Mouse (Mus musculus) small intestine, adult 2 months (tissue): ENCODE results near the gene Mgat3. TPM values are rescaled to one million over a fixed set of nuclear protein-coding genes. Genes with fewer than 3 reads are reported as not detected.

Experiments used
- H3K27ac ChIP-seq: fragments of 200-500 bp; 2 replicates; pipeline ENCODE4 v1.5.1; 2012; ENCODE audit warnings: low read depth, low read length, control low read depth, inconsistent platforms; ENCODE audit not compliant: insufficient read depth
- H3K27me3 ChIP-seq: fragments of 200-500 bp; 2 replicates; pipeline ENCODE4 v1.6.1; 2012; ENCODE audit warnings: mild to moderate bottlenecking, moderate library complexity, low read length, inconsistent platforms; ENCODE audit not compliant: control insufficient read depth, insufficient read depth
- H3K36me3 ChIP-seq: fragments of 200-500 bp; 2 replicates; pipeline ENCODE4 v1.6.1; 2012; ENCODE audit warnings: mild to moderate bottlenecking, low read length, control low read depth, inconsistent platforms; ENCODE audit not compliant: control insufficient read depth, insufficient read depth
- H3K4me1 ChIP-seq: fragments of 200-500 bp; 2 replicates; pipeline ENCODE4 v1.6.1; 2012; ENCODE audit warnings: low read length, inconsistent platforms, mixed read lengths; ENCODE audit not compliant: control insufficient read depth, insufficient read depth, insufficient read length
- H3K4me3 ChIP-seq: fragments of 200-500 bp; 2 replicates; pipeline ENCODE4 v1.5.1; 2012; ENCODE audit warnings: low read depth, mild to moderate bottlenecking, control low read depth, inconsistent platforms, low read length, moderate library complexity
- CTCF ChIP-seq: fragments of 200-500 bp; IDR thresholded peaks from 2 replicates; pipeline ENCODE4 v1.5.1; 2012; ENCODE audit warnings: low read depth, mild to moderate bottlenecking, control low read depth, inconsistent platforms, low read length, moderate library complexity, mixed read lengths; ENCODE audit not compliant: insufficient replicate concordance, insufficient read length; ENCODE audit errors: extremely low read depth
- POLR2A ChIP-seq: fragments of 200-500 bp; IDR thresholded peaks from 2 replicates; pipeline ENCODE4 v1.6.1; 2012; ENCODE audit warnings: low read depth, mild to moderate bottlenecking, control low read depth, inconsistent platforms, low read length, moderate library complexity
- WGBS: fragments of 180-500 bp; shearing (Covaris S2); methylation state at CpG from one replicate; pipeline ENCODE4 v1.1.7; 2018; 5-methylcytosine and 5-hydroxymethylcytosine counted together
- polyA plus RNA-seq: library from polyadenylated mRNA; depleted of rRNA; stranded (reverse); fragments of >200 nt; gene quantifications from 2 replicates; pipeline ENCODE4 v1.2.3, GENCODE M21; 2012

Mgat3 gene
- polyA plus RNA-seq, 1 experiment = 62.6 TPM

DNA sequence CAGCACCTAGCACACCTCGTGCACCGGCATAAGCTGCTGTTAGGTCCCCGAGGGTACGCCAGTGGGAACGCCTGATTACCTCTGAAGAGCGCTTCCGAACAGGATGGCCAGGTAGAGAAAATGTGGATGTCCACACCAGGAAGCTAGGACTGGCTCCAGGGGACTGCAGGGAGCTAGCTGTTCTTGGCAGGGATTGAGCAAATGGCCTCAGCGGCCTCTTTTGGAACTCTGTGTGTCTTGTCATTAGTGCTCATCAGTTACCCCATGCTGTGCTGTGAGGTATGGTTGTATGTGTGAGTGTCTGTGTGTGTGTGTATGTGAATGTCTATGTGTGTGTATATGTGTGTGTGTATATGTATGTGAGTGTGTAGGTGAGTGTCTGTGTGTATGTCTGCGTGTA, 1.8 kb downstream of the Mgat3 start:
- WGBS = 87% methylated on average over 9 of the region's 9 CpGs
- H3K4me3 ChIP-seq = no peak overlapping the region
- TF ChIP-seq CTCF (no peak), POLR2A (no peak)

DNA sequence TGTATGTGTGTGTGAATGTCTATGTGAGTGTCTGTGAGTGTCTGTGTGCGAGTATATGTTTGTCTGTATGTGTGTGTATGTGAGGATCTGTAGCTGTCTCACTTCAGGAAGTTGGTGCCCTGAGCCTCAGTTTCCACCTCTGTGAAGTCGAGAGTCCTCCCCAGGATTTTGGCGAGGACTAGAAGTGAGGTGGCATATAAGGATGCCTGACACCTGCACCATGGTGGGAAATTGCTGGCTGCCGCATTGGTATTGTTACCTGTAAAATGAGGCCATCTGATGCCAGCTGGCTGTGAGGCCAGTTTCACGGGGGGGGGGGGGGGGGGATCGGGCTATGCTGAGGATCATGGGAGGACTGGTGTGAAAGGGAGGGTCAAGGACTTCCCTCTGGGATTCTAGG, 2.2 kb downstream of the Mgat3 start:
- Histone ChIP-seq H3K4me1 (peaks cover 13% of the 10 kb centered on the region), H3K27me3 (no peaks in the 10 kb centered on the region), H3K4me3 (no peak overlapping the region), H3K36me3 (no peaks in the 10 kb centered on the region), H3K27ac (no peak overlapping the region)
- 74% methylated on average over 6 of the region's 6 CpGs for WGBS
- TF ChIP-seq CTCF (no peak), POLR2A (no peak)

More for the DNA sequence above, 1.8 kb downstream of the Mgat3 start:
- H3K4me1 ChIP-seq = peaks cover 13% of the 10 kb centered on the region
- H3K27ac ChIP-seq = no peak overlapping the region
- H3K36me3 ChIP-seq = no peaks in the 10 kb centered on the region
- no peaks in the 10 kb centered on the region for H3K27me3 ChIP-seq

DNA sequence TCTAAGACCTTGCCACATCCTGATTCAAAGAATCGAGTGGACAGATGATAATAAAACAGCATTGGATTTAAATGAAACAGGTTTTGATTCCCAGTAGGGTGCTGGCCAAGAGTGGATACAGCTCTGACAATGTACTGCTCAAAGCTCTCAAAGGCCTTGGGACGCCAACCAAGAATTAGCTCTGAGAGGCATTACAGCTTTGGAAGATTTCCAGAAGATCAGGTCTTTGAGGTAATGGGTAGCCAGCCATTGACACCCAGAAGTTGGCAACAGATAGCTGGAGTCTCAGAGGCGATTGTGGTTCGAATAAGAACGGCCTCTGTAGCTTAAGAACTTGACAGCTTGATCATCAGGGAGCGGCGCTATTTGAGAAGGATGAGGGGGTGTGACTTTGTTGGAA, 8.0 kb downstream of the Mgat3 start:
- no peaks in the 10 kb centered on the region for H3K27me3 ChIP-seq
- TF ChIP-seq POLR2A = no peak
- H3K36me3 ChIP-seq = no peaks in the 10 kb centered on the region
- no peak overlapping the region for H3K27ac ChIP-seq
- H3K4me3 ChIP-seq = no peak overlapping the region
- WGBS = 77% methylated on average over 7 of the region's 7 CpGs
- peaks cover 5% of the 10 kb centered on the region; the same call in 1 of the 2 replicates for H3K4me1 ChIP-seq

DNA sequence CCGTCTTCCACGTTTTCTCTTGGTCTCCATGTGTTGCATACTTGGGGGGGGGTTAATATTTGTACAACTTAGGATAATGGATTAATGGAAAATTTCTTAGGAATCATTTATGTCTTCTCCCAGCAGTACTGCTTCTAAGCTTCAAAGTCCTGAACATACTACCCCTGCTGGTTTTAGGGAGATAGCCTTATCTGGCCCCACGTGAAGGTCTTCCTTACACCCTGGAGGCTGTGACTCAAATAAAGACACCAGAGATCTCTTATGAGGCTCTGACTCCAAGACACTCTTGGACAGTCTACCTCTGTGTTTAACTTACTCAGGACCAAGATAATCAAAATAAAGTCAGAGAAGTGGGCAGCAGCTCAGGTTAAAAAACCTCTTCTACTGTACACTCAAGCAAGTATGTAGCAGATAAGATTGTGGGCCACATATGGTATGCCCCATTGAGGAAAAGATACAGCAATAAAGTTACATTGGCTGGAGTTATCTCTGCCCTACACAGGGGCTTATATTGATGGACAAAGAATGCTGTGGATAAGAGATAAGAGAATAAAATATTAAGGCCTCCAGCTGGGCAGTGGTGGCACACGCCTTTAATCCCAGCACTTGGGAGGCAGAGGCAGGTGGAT, 8.7 kb downstream of the Mgat3 start:
- TF ChIP-seq POLR2A (no peak), CTCF (no peak)
- WGBS = 82% methylated on average over 4 of the region's 4 CpGs
- Histone ChIP-seq H3K27me3 (no peaks in the 10 kb centered on the region), H3K36me3 (no peaks in the 10 kb centered on the region), H3K4me1 (peaks cover 5% of the 10 kb centered on the region; the same call in 1 of the 2 replicates), H3K27ac (no peak overlapping the region), H3K4me3 (no peak overlapping the region)

DNA sequence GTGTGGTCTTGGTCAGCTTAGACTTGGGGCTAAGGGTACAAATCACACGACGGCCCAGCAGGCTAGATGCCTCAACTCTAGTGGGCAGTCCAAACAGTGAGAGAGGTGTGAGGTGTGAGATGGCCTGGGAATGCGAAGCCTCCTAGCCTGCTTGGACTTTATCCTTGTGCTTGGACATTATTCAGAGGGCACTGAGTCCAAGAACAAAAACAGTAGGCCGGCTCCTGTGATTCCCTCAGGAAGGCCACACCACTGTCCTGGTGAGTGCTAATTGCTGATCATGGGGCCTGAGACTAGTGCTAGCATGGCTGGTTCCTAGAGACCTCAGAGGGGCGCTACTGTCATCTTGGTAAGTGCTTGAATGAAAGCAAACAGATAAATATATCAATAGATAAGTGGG, 15.4 kb downstream of the Mgat3 start:
- TF ChIP-seq POLR2A = peak; percentile 58; the same call in 1 of the 2 replicates
- TF ChIP-seq CTCF = no peak

DNA sequence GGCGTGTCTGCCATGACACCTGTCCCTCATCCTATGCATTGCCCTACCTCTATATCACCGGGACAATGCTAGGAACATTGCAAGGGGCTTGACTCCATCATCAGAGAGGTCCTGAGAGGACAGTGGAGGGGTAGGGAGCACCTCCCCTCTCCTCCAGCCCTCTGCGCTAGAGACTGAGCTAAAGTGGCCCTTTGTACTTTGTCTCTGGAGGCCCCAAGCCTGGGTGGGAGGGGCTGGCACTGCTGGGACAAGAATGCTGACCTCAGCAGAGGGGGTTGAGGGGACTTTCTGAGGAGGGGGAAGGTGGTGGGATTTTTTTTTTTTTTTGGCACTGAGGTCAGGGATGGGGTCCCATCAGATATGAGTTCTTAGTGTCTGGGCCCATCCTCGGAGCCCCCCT, 16.6 kb downstream of the Mgat3 start:
- no peak for TF ChIP-seq CTCF
- TF ChIP-seq POLR2A = peak; percentile 61; the same call in 1 of the 2 replicates
- H3K27ac ChIP-seq = peak overlapping the region; percentile 99
- H3K4me1 ChIP-seq = peaks cover 47% of the 10 kb centered on the region
- peak overlapping the region; percentile 44 for H3K4me3 ChIP-seq
- no peaks in the 10 kb centered on the region for H3K27me3 ChIP-seq
- H3K36me3 ChIP-seq = no peaks in the 10 kb centered on the region; the same call in 1 of the 2 replicates
- 35% methylated on average over 4 of the region's 4 CpGs for WGBS

More for the DNA sequence above, 15.4 kb downstream of the Mgat3 start:
- Histone ChIP-seq H3K27me3 (no peaks in the 10 kb centered on the region), H3K4me1 (peaks cover 43% of the 10 kb centered on the region), H3K4me3 (0 out of 2 replicates have a peak overlapping the region, but pooled peaks have one; percentile 44), H3K36me3 (no peaks in the 10 kb centered on the region), H3K27ac (peak overlapping the region; percentile 99)
- WGBS = 38% methylated on average over 5 of the region's 5 CpGs

DNA sequence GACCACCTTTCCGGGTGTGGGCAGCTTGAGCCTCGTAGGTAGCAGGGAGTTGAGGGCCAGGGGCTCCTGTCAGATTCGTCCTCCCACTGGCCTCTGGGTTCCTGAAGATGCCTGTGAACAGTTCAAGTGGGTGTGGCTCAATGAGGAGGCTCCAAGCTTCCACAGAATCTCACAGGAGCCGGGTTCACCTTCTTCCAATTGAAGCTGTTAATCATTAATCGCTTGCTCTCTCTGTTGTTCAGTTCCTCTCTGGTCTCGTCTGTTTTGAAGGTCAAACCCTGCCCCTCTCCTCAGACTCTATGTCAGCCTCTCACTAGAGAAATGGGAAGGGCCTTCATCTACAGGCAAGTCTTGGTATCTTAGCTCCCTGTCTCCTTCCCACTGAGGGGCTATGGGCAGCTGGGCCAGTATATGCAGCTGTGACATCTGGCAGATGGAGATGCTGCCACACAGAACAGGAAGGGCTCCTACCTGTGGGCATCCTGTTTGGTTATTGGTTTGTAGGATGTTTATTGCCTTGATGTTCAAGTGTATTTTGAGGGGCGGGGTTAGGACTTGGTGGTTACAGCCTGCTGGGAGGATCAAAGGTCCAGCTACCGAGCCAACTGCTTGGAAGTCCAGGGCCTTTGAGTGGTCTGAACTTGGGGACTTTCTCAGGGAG, 18.2 kb downstream of the Mgat3 start:
- H3K27ac ChIP-seq = peak overlapping the region; percentile 99
- 19% methylated on average over 8 of the region's 8 CpGs for WGBS

More for the DNA sequence above, 18.2 kb downstream of the Mgat3 start:
- Histone ChIP-seq H3K4me3 (peak overlapping the region; percentile 66), H3K4me1 (peaks cover 42% of the 10 kb centered on the region), H3K27me3 (no peaks in the 10 kb centered on the region), H3K36me3 (peaks cover 5% of the 10 kb centered on the region)
- no peak for TF ChIP-seq CTCF
- TF ChIP-seq POLR2A = 0 out of 2 replicates have a peak, but pooled peaks have one; percentile 19
